Mouse (Mus musculus): ENCODE results near the gene 3110082I17Rik.

Gene 3110082I17Rik

DNA sequence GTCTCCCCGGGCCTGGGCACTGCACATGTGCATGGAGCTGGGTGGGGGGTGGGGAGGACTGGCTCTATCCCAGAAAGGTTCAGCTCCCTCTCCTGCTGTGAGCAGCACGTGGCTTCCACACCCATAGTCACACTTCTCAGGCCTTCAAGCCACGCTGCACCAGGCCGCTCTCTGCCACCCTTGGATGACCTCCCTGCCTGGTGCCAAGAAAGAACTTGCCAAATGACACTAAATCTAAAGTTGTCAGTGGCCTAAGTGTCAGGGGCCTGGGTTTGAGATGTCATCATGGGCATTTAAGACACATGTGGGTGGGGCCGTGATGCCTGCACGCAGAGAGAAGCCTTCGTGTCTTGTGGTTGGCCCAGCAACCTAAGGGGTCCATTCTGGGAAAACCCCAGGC, 139.9 kb downstream of the 3110082I17Rik start:
- DNase-seq, result peak; percentile 25

DNA sequence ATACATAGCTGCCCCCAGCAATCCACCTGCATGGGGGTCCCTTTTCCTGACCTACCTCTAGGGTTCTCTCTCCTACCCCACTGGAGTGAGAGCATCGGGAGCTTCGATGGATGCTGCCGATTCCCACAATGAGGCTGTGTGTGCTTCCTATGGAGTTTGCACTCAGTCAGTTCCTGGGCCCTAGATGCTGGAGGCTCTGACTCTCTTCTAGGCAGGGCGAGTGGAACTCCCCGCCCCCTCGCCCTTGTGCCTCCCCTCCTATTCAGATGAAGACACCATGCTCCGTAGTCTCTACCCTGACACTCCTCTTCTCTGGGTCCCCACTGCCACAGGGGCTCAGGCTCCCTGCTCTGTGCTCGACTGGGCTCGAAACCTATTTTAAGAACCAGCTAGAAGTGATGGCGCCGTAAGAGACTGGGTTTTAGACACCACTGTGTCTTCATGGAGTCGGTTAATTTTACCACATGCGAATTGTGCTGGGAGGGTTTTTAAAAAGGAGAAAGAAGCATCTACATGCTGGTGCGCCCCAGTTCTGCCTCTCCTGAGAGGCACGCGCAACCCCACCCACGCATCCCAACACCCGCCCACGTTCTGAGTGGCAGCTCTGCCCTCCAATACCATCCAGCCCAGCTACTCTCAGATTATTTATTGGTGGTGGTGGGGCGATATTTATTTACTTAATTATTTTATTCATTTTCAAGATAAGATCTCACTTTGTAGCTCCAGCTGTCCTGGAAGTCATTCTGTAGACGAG, 142.4 kb downstream of the 3110082I17Rik start:
- peak; percentile 47 for DNase-seq

DNA sequence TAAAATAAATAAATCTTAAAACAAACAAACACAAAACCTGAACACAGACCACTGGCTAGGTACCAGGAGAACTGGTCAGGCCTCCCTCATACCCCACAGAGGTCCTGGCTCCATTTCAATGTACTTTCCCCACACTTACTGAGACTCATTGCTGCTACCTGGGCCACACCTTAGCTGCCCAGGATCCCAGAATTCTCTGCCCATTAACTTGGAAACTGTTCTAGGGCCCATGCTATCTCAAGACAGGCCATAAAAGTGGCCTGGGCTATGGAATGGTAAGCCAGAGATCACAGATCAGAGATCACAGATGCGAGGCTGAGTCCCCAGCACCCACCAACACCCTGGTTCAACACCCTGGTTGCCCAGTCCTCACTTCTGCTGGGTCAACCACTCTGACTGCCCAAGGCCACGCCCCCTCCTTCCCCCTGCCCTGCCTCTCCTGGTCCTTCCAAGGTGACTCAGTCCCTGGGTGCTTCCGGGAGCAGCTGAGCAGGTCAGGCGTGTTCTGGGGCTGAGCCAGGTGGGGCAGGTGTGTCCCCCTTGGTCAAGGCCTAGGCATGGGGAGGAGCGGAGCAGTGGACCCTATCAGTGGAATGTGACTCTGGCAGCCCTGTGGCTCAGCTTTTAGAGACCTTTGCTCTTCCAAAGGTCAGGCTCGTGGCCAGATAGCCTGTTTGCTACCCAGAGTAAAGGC, 143.2 kb downstream of the 3110082I17Rik start:
- peak; percentile 41 for DNase-seq

DNA sequence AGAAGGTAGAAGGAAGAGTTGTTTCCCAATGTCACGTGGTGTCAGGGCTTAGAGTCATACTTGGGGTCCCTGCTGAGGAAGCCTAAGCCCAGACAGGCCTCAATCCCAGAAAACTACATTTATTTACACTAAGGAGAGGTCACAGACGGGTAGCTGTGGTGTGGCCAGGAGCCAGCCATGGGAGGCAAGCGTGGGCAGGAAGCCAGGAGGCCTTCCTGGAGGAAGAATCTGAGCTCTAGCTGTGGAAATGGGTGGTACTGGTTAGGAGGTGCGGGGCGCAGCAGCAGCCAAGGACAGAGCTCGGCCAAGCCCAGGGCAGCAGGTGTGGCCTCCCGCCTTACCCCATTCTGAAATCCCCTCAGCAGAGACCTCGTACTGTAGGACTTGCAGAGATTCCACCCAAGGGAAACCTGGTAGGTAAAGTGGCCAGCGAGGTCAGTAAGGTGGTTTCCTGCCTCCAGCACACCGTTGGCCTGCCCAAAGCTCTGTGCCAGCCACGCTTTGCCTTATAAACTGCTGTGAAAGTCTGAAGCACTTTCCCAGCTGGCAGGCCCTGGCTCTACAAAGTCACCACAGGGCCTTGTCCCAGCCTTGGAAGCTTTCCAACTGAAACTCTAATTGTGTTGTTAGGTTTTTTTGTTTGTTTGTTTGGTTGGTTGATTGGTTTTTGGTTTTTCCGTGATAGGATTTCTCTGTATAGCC, 145.2 kb downstream of the 3110082I17Rik start:
- DNase-seq, result peak; percentile 47

DNA sequence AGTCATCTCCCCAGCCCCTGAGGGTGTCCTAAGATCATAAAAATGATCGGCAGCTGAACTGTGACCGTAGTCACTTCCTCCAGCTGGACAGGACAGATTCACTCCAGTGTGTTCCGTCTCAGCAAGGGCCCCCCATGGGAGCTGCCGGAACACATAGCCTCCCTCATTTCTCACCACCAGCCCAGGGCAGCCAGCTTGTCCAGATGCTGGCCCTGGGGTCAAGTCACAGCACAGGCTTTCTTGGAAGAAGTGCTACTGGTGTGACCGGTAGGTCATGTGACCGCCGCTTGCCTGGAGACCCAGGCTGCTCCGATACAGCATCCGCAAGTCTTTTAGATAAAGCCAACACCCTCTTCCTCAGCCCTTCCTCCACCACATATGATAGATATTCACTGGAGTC, 146.8 kb downstream of the 3110082I17Rik start:
- DNase-seq, result no peak

DNA sequence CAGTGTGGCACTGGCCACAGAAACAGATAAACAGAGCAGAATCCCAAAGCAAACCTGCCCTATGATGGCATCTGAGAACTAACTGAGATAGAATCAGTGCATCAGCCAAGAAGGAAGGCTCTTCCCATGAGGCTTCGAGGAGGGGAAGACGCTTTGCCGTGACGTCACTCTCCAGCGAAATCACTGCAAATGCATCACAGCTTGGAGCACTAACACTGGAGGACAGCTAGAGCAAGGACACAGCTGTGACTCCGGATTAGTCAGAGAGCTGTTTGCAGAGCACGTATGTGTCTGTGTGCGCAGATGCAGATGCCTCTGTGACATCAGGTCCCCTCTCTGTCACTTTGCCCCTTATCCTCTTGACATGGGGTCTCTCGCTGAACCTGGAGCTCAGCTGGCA, 148.5 kb downstream of the 3110082I17Rik start:
- DNase-seq, result no peak

DNA sequence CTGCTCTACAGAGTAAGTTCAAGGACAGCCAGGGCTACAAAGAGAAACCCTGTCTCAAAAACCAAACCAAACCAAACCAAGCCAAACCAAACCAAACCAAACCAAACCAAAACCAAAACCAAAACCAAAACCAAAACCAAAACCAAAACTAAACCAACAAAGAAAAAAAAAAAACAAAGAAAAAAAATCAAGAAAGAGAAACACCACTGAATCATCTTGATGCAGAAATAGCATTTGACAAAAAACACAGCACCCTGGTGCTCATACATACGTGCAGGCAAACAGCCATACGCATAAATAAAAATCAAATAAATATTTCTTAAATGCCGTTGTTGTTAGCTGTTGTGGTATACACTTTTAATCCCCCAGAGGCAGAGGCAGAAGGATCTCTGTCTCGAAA, 149.8 kb downstream of the 3110082I17Rik start:
- no peak for DNase-seq

DNA sequence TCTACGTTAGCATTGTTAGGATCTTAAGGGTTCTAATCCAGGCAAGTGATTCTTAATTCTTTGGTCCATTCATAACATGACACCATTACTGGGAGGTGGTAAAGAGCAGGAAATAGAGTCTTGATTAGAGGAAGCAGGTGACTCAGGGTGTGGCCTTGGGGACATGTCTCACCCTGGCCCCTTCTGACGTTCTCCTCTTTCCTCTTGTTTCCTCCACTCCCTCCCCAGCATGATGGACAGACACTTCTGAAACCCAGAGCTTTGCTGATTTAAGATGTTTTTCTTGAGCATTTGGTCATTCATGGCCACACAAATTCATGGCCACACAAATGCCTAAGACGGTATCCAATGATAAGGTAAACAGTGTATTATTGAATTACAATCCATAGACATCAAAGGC, 150.4 kb downstream of the 3110082I17Rik start:
- no peak for DNase-seq

Data from cerebellum, adult 9-10 months (tissue).